Mouse (Mus musculus): ENCODE data around the gene Slc17a9. TPM values are rescaled to one million over a fixed set of nuclear protein-coding genes. Genes with fewer than 3 reads are reported as not detected.
"Not testable (repeated sequence)": the region's sequence is repeated elsewhere in the genome, so short reads cannot be mapped to it uniquely, and the experiment has no call there.

Slc17a9 gene
- total RNA-seq, 2 experiments from 2014 or later: 0.28 to 0.77 TPM

DNA sequence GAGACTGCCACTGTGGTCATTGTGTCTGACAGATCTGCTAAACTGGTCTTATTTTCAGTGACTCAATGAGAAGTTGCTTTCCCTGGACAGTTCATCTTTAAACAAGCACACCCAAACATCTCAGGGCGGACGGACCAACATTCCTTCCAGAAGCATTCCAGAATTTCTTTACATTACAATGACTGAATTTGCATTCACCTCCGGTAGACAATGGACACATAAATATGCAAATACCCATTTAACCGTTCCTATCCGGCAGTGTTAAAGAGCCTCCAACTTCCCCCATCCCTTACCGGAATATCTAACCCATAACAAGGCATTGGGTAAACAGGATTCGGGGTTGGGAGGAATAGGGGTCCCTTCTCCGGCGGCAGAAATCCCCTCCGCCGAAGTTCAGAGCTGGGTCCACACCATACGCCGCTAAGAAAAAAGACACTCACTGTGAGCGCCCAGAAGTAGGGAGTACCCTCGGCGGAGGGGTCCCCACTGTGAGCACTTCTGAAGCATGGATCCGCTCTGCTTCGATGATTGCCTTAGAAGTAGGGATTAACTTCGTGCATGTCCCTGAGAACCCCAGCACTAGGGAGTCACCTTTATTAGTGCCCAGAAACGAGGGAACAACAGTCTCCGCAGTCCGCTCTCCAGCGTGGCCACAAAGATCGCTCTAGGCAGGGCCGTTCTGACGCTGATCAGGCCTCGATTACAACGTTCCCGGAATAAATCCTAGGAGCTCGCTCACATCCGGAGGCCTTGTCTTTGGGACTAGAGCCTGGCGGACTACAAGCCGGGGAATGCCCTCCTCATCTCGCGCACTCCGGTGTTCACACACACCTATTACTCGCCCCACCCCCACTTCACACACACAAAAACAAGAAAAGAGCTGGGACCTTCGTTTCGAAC, 15.8 kb upstream of the Slc17a9 start:
- DNase-seq (ENCODE audit: extremely low spot score in 1 of 2, low spot score in 2 of 2): no peak
- intact Hi-C loops (cut with DNase I): no loop called here

DNA sequence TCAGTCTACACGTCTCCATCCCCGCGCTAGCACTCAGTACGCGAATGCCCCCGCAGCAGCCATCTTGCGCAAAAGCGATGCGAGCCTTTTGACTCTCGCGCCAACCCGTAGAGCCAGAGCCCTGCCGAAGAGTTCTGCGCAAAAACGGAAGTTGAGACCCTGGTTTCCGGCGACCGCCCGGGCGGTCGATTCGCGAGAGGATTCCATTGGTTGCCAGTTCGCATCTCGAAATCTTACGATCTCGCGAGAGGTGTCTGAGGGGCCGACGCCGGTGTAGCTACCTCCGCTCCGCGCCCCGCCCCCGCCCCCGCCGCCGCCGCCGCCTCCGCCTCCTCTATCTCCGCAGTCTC, 15.2 kb upstream of the Slc17a9 start, which contains the start of the genes Dido1 and Gid8:
TSS of gene Dido1 (minus strand) at position 77 of the 350 bp plus-strand sequence.
TSS of gene Gid8 (plus strand) at position 195 of the 350 bp plus-strand sequence.
- intact Hi-C loops (cut with DNase I): no loop called here
- peak; percentile 93 to 96 for DNase-seq (ENCODE audit: extremely low spot score in 1 of 2, low spot score in 2 of 2)

DNA sequence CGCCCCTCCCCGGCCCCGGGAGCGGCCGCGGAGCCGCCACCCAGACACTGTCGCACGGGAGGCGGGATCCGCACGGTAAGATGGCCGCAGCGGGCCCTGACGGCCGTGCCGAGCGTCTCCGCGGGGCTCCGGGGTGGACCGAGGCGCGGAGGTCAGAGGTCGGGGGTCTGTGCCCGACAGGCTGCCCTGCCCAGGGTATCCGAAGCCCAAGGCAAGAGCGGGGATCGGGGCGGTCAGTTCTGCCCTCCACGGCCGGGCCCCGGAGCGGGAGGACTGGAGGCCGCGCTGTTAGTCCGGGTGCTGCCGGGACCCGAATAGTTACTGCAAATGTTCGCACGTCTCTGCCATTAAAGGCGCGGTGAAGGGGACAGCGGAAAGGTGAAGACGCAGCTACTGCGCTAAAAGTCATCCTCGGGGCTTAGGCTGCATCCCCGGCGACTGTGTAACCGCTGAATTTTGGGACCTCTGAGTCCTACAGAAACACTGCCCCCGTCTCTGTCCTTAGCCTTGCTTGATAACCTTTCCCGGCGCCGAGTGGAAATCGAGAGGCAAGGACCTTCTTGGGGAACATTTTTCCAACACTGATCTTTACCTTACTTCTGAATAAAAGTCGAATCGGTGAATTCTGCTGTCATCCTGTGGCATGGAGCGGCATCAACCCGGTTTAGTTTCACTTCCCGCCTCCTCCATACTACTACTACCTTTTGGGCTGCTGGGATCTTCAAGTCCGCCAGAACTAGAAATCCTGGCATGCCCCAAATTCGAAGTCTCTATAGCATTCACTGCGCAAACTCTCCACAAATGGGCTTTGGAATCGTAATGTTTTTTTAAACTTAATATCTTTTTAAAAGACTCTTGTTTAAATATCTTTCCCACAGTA, 14.5 kb upstream of the Slc17a9 start:
- intact Hi-C loops (cut with DNase I): no loop called here
- no peak for DNase-seq (ENCODE audit: extremely low spot score in 1 of 2, low spot score in 2 of 2)

DNA sequence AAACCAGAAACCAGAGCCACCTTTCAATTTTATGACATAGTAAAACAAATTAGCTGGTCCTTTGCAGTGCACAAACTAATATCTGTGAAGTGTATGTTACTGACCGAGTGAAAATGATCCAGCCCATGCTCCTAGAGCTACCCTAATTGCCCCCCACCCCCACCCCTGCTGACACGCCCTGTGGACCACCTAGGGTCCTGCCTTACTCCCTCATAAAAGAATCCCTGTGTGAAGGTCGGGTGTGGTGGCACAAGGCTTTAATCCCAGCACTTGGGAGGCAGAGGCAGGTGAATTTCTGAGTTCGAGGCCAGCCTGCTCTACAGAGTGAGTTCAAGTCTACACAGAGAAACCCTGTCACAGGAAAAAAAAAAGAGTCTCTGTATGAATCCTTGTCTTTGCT, 13.5 kb upstream of the Slc17a9 start:
- DNase-seq (ENCODE audit: extremely low spot score in 1 of 2, low spot score in 2 of 2): no peak
- intact Hi-C loops (cut with DNase I): no loop called here

DNA sequence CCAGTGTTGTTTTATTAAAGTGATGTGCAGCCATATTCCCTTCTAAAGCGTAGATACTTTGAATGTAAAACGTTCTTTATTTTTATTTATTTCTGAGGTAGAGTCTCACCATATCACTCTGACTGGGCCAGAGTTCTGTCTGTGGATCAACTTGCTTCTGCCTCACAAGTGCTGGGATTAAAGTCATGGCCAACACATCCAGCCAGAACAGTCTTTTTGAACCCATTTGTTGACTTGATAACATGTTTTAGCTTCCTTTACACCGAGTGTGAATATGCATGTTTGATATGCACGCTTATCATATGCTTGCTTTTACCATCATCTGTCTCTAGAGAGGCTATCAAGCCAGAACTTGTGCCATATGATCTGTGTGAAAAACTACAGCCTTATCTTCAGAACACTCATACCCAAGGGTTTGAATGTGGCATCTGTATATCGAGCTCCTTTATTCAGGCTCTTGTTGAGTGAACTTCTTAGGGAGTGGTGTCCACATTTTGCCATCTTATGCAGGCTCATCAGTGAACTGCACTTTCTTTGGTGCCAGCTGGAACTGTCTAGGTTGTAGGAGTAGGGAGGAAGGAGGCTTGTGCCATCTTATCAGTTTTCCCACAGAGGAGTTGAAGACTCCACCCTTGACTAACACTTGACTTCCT, 12.9 kb upstream of the Slc17a9 start:
- intact Hi-C loops (cut with DNase I): no loop called here
- no peak for DNase-seq (ENCODE audit: extremely low spot score in 1 of 2, low spot score in 2 of 2)

DNA sequence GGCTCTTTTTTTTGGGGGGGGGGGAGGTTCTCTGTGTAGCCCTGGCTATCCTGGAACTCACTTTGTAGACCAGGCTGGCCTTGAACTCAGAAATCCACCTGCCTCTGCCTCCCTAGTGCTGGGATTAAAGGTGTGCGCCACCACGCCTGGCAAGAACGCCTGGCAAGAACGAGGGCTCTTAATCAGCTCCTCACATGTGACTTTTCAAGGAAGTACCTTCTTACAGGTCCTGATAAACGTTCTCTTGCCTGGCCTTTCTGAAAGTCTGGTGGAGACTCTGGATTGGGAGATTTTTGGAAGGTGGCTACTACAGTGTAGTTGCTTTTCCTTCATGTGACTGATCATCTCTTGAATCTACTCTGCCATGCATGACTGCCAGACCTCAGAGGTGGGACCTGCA, 2.3 kb upstream of the Slc17a9 start:
- DNase-seq (ENCODE audit: extremely low spot score in 1 of 2, low spot score in 2 of 2); intact Hi-C loops (cut with DNase I): not testable (repeated sequence)

DNA sequence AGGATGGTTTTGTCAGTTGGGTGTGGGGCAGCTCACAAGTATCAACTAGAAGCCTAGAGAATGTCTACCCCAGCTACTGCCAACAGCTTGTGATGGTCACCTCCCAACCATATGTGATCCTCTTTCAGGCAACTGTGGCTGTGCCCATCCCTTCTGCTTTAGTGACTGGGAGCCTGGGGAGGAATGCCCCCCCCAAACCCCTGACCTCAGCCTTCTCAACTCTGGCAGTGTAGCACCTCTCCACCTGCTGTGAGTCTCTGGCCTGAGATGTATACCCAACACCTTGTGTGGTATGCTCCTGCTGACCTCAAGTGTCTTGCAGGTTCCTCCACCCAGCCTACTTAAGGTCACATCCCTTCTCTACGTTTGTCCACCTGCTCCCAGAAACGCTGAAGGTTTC, 1.2 kb upstream of the Slc17a9 start:
- no peak for DNase-seq (ENCODE audit: extremely low spot score in 1 of 2, low spot score in 2 of 2)
- intact Hi-C loops (cut with DNase I): no loop called here

DNA sequence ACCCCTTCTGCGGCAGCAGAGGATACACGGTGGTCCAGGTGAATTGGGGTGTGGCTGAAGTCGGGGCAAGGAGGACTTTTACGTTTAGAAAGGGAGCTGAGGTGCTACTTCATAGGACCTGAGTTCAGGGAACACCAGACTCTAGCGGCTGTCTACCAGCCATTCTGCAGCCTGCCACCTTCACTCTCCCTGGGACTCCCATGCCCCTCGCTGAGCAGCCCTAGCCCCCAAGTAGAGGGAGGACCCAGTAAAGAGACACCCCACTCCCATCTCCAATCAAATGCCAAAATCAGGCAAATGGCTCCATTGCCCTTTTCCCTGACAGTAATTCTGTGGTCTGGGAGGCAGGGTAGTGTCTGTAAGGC, 333 bp downstream of the Slc17a9 start:
- intact Hi-C loops (cut with DNase I): no loop called here
- DNase-seq (ENCODE audit: extremely low spot score in 1 of 2, low spot score in 2 of 2): no peak

DNA sequence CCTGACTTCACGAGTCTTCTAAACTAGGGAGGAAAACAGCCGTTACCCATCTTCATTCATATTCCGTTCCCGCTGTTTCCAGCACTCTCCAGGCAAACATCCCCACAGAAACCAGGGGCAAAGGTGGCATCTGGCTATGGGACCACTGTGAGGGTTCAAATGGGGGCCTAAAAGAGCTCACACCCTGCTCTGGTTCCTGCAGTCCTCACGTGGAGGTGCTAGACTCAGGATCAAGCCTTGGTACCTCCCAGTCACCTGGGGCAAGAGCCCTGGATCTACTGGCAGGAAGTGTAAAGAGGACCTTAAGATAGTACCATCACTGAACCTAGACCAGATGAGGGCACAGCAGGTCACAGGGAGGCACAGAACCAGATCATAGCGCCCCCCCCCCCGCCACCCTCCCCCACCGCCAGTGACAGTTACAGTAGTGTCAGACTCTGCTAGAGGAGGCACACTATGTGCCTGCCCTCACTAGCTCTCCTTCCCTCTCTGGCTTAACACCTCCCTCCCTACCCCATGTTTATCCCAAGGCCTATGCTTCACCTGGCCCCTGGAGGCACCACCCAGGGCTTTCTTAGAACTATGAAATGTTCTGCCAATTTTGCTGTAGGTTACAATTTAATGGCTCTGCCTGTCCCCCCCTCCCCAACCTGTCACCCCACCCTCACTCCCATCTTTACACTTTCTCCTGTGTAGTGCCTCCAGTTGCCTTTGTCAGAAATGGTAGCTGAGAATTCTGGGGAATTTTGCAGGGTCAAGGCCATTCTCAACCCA, 980 bp downstream of the Slc17a9 start:
- DNase-seq (ENCODE audit: extremely low spot score in 1 of 2, low spot score in 2 of 2): no peak
- intact Hi-C loops (cut with DNase I): no loop called here

DNA sequence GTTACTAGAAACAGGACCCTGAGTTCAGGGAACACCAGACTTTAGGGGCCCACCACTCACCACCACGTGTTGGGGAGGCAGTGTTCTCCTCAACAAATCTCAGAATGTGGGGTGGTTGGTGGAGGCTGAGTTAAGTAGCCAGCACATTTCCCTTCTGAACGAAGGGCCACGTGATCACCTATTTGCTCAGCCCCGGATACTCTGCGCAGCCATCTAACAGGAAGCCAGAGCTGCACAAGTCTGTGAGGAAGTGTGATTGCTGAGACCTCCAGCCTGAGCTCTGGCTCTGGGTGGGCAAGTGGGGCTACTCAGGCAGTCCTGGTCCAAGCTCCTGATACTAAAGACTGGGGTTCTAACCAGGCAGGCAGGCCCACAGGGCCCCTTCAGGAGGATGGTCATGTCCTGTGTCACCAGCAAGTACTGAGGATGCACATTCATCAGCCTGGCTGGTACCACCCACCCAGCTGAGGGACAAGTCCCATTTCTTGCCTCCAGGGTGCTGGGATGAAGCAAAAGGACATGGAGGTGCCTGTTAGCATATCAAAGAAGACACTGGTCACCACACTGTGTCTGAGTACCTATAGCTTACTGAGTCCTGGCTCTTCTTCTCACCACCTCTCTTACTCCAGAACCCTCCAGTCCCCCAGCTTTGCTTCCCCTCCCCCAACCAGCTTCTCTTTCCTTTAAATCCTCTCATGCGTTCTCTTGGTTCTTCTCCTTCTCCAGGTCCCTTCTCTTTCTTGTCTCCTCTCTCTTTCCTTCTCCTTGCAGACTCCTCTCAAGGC, 1.8 kb downstream of the Slc17a9 start:
- DNase-seq (ENCODE audit: extremely low spot score in 1 of 2, low spot score in 2 of 2): no peak
- intact Hi-C loops (cut with DNase I): no loop called here

DNA sequence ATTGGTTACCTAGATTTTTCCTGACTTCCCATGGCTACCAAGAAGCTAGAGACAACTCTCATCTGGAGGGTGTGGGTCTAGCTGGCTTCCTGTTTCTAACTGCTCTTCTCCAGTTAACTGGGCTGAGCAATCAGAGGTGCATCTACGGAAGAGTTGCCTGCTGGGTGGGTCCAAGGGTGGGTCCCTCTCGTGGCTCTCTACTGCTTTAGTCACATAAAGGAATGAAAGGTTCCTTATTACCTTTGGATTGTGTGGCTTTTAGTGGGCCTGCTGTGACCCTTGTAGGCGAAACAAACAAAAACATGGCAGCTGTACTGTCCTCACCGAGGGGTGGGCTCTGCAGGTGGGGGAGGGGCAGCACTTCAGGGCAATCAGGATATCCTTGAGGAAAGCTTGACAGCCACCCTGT, 2.6 kb downstream of the Slc17a9 start:
- no peak for DNase-seq (ENCODE audit: extremely low spot score in 1 of 2, low spot score in 2 of 2)
- intact Hi-C loops (cut with DNase I): no loop called here

DNA sequence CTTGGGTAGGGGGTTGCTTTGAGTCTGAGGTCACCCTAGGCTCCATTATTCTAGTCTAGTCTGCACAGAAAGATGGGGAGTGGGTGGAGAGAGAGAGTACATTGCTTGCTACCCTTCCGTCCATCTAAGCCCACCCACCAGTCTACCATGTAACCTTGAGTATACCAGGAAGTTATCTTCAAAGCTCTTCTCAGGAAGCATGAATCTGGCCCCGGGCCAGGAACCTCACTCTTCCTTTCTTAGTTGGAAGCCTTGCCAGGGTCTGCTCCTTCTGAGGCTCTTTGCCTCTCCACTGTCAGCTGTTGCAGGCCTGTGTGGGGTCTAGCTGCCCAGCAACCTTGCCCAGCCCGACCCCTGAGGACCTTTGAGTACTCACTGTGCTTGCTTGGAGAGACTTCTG, 6.0 kb downstream of the Slc17a9 start:
- intact Hi-C loops (cut with DNase I): no loop called here
- peak in 1 of 2 experiments; percentile 60 for DNase-seq (ENCODE audit: extremely low spot score in 1 of 2, low spot score in 2 of 2)

DNA sequence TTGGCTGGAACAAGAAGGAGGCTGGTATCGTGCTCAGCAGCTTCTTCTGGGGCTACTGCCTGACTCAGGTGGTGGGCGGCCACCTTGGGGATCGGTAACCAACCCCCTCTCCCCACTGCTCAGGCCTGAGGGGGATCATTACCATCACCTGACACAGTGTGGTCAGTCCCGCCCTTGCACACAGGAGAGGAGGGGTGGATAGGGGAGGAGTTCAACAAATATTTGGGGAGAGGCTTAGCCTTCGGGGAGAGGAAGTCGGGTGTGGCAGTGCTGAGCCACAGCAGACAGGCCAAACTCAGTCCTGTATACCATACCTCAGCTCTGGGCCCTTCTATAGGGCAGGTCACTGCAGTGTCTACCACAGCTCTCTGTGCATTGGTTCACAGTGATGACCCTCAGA, 6.9 kb downstream of the Slc17a9 start:
- intact Hi-C loops (cut with DNase I): no loop called here
- DNase-seq (ENCODE audit: extremely low spot score in 1 of 2, low spot score in 2 of 2): no peak

DNA sequence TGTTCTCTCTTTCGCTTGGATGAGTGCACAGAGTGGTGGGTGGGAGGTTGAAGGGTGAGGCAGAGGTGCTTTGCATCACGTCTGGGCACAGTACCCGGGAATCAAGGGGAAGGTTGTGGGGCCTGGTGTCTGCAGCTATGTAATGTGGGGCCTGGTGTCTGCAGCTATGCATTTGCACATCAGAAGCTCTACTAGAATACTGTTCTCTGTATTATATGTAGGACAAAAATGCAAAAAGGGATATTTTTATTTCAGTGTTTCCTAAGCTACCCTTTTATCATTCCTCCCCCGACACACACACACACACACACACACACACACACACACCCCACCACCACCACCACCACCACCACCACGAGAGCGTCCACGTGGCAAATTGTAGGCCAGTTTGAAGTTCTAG, 10.2 kb downstream of the Slc17a9 start:
- intact Hi-C loops (cut with DNase I): no loop called here
- no peak for DNase-seq (ENCODE audit: extremely low spot score in 1 of 2, low spot score in 2 of 2)

DNA sequence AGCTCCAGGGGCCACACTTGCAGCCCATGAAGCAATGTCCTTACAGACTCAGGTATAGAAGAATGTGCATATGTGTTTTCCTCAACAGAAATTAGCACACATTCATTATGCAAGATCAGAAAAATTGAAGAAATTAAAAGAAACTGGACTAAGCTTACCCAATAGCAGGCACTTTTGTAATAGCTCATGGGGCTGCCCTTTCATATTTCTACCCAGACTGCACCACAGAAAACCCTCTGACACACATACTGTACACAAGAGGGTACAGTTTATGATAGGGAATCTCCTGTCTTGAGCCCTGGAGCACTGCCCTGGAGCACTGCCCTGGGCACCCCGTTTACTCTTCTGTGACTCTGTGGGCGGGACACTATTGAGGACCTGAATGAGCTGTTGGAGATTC, 12.9 kb downstream of the Slc17a9 start:
- no peak for DNase-seq (ENCODE audit: extremely low spot score in 1 of 2, low spot score in 2 of 2)
- intact Hi-C loops (cut with DNase I): no loop called here

DNA sequence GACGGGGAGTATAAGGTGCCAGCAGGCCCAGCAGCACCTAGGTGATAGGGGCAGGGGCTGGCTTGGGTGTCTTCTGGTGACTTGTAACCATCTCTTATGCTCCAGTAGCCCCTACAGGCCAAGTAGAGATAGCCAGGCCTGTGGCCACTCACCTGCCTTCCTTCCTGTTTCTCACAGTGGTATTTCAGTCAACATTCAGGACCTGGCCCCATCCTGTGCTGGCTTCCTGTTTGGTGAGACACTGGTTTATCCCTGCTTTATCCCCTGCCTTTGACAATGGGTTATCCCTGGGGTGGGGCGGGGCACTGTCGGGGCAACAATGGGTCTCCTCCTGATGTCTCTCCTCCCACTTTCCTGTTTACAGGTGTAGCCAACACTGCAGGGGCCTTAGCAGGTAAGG, 15.3 kb downstream of the Slc17a9 start:
- intact Hi-C loops (cut with DNase I): no loop called here
- no peak for DNase-seq (ENCODE audit: extremely low spot score in 1 of 2, low spot score in 2 of 2)

DNA sequence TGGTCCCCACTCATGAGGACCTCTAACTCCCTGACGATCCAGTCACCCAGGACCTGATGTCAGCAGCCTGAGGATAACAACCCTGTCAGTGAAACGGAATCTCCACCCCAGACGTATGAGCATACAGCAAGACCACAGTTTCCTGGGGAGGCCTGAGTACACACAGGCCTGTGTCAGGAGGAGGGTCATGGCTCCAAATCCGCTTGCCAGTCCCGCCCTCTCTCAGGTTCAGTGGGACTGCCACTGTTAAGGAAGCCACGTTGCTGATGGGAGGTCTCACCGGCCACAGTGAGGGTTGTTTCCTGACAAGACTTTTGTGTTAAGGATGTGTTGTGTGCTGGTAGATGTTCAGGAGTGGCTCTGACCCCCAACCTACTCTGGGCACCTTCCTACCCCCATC, 16.4 kb downstream of the Slc17a9 start:
- no peak for DNase-seq (ENCODE audit: extremely low spot score in 1 of 2, low spot score in 2 of 2)
- intact Hi-C loops (cut with DNase I): no loop called here

DNA sequence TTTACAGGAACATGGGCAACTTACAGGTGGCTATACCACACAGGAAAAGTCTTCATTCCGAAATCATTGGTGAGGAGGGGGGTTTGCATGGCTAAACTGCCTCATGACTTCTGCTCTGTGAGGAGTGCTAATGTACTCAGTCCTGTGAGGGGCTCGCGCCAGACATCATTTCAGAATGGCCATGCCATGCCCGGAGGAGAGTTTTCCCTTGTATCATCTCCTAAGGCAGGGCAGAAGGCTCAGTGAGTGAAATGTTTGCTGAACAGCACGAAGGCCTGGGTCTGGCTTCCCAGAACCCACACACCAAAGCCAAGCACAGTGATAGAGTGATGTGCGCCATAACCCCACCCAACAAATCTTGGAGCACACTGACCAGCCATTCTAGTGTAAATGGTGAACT, 17.8 kb downstream of the Slc17a9 start:
- intact Hi-C loops (cut with DNase I): no loop called here
- DNase-seq (ENCODE audit: extremely low spot score in 1 of 2, low spot score in 2 of 2): no peak

All from left cerebral cortex, postnatal 10 days (tissue).